Mouse (Mus musculus) embryo, embryonic 11 days (tissue): ENCODE results near the gene Sfxn1.

Experiments used
- DNase-seq: peaks from one replicate; pipeline ENCODE4 v3.0.0-alpha.2; 2015

Sfxn1 gene

DNA sequence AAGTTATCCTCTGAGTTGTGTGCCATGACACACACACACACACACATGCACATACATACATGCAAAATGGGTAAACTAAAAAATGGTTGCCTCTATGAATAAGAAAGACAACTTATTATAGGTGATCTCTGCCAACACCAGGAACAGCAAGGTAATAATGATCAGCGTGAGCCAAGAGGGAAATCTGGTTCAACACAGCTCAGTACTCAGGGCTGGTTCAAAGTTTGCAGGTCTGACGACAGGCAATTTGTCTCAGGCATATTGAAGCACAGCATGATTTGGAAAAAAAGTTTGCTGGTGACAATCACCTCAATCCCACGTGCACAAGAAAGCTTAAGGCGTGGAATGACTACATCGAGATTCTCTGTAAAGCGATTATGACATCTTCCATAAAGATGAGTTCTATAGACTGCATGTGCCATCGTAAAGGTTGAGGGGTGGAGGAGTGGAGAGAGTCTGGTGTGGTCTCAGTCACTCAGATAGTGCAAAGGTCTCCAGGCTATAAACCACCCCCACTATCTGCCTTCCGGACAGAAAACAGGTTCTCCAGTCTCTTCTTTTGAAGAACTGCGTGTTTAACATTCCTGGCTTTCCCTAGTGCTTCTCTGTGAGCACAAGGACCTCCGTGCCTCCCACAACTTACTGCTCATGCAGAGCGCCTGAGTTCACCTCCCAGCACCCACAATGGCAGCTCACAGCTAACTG, 6.0 kb downstream of the Sfxn1 start:
- DNase-seq = no peak

DNA sequence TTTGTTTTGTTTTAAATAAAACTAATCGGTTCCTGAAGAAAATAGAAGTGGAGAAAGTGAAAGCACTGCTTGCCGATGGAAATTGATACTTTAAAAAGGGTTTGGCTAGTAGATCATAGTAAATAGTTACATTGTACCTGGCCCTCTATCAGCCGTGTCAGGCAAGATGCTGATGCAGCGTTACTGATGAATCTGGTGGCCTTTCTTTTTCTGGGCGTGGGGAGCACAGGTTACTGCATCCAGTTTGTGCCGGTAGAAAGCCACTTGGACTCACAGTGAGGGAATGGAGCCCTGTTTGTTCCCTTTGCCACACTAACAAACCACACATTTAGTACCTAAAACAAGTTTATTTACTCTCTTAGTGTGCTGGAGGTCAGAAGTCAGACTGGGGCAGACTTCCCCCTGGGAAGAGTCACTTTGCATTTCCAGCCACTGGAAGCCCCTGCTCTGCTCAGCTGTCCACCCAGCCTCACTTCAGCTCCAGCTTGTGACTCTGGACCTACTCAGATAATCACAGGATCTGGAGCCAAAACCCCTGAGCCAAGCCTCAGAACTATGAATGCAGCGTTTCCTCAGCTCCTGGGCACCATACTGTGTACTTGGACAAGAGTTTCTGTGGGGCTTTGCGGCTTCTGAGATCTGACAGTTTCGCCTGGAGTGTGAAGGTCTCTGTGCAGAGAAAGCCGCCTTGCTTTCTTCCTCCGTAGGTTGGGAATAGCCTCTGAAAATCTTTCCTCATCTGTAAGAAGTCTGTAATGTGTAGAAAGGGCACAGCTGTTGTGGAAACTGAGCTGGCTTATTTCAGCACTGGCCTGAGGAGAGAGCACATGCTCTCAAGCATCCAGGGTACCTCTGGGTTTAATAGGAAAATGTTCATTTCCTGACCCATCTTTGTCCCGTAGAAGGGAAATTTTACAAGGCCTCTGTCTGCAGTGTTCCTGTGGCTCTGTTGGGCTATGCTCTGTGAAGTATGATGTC, 8.4 kb downstream of the Sfxn1 start:
- DNase-seq = no peak

DNA sequence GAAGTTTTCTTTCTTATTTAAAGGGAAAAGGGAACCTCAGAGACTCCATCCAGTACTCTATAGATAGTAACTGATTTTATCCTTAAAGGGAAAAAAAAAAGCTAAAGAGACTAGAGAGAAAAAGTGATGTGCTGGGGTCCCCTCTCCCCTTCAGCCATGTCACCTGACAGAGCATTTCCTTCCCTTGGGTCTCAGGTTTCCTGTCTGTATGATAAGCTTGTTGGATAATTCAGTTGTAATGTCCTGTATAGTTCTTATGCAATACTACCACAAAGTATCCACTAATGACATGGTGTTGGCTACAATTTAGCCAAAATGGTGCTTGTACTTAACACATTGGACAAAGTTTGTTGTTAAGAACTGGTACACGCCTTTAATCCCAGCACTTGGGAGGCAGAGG, 9.1 kb downstream of the Sfxn1 start:
- DNase-seq = no peak

DNA sequence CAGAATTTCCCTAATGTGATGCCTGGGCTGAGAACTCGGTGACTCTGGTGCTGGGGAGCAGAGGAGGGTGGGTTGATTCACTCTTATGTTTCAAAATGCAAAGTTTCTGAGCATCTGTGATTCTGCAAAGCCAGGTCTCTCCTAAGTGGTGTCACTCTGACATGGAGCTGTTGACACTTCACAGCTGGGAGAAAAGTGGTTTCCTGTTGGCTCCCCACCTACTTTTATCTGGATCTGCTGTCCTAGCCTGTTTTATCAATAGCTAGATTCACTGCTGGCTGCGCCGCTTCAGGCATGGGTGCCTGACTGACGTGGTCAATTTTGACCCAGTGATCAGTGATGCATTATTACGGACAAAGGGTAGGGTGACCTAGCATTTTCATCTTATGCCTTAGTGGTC, 11.3 kb downstream of the Sfxn1 start:
- DNase-seq = no peak

DNA sequence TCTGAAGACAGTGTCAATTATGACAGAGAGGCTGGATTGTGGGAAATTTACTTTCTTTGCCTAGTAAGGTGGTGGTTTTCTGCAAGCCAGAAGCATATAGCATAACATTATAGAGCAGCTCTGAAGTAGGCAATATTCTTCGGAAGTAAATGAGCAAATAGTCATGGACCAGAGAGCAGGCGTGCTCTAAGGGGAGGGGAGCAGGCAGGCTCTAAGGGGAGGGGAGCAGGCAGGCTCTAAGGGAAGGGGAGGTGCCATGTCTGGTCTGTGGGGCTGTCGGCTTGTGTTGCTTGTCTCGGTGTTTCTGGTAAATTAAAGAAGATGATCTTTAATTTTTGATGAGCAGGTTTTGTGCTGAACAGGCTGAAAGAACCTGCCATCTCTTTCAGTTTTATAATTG, 12.5 kb downstream of the Sfxn1 start:
- DNase-seq = no peak

DNA sequence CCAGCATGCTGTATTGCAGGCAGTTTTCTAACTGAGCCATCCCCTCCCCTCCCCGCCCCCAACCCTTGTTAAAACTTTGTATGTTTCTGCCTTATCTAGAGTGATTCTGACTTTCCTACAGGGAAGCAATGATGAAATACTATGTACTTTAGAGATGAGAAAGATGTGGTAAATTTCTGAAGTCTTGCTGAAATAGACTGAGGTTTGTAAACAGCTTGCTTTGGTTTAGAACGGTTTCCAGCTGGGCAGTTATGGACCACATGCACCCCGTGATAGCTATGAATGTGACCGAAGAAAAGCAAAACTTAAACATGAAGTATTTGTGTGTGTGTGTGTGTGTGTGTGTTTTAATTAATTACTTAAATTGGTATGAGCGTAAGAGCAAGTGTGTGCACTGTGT, 13.2 kb downstream of the Sfxn1 start:
- no peak for DNase-seq

DNA sequence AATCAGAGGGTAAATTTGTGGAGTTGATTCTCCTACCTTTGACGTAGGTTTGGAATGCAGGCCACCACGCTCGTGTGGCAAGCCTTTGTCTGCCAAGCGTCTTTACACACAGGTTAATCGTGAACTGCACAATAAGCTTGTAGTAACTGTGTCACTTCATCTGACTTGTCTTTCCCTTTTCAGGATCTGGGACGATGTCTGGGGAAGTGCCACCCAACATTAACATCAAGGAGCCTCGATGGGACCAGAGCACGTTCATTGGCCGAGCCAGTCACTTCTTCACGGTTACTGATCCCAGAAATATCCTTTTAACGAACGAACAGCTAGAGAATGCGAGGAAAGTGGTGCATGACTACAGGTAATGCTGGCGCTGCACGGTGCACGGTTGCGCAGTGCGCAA, 13.6 kb downstream of the Sfxn1 start:
- no peak for DNase-seq

DNA sequence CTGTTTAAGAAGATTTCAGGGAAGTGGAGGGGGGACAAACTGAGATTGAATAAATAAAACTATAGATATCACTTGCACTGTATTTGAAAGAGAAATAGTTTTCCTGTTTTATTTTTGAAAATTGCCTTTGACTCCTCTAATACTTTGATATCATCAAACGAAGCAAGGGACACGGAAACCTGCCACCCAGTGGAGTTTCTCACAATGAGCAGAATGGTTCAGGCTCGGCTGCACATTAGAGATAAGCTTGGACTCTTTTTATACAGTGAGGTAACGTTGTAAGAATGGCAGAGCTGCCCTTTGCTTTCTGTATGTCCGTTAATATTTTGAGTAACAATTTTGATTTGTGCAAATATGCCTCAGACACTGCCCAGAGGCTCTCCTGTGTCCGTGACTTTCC, 20.1 kb downstream of the Sfxn1 start:
- DNase-seq = no peak

DNA sequence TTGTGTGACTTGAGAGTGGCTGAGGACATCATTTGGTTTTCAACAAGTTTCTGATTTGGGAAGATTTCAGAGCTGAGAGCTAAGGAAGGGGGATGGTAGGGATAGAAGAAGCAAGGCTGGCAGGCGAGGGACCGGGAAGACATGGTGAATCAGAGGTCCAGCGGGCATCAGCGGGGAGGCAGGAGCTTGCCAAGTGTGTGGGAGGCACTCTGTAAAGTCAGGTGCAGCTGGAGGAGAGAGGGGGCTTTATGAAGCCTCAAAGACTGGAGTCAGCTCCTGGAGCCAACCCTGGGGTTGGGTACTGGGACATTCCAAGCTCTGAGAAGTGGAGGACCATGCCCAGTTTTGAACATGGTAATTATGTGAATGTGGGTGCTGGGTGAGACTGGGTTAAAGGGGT, 22.7 kb downstream of the Sfxn1 start:
- no peak for DNase-seq

DNA sequence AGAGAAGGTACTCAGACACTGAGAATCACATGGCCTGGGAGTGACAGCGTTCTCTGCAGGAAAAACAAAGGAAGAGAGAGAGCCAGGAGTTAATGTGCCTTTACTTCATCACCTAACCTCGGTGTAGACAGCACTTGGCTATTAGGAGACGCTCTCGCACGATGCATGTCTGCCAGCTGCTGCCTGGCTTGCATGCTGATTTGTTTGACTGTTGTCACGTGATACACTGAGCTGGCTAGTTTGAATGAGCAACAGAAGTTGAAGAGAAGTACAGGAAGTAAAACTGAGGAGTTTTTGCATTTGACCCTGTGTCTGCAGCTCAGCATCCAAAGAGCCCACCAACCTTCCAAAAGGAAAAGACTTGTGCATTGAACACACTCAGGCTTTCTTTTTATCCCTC, 23.3 kb downstream of the Sfxn1 start:
- DNase-seq = no peak

DNA sequence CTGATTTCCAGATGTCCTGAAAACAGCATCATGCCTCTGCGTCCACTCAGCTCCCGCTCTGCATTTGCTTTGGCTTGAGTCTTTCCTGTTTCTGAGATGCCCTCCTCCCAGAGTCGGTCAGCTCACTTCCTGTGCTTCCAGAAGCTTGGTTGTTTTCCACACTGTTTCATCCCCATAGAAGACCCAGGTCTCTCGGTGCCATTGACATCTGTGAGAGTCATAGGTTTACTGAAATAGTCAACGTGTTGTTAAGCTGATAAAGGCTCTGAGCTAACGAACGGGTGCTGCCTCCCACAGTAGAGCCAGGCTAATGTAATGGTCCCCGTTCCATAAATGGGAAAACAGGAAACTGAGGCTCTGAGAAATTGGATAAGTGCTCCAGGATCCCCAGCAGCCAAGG, 24.1 kb downstream of the Sfxn1 start:
- DNase-seq = no peak

DNA sequence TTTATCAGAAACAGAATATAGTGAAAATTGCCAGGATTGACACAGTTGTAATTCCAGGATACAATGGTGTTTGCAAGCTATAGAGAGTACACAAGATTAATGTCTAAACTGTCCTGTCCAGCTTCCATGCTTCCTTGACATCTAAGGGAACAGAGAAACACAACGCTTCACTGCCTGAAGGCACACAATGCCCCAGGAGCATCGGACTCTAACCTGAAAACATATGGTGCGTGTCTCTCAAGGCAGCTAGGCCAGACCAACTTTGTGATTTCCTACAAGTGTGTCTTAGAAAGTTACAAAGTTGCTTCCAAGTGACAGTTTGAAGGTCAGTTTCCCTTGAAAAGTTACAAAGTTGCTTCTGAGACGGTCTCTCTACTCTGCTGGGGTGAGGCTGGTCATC, 25.6 kb downstream of the Sfxn1 start:
- no peak for DNase-seq

DNA sequence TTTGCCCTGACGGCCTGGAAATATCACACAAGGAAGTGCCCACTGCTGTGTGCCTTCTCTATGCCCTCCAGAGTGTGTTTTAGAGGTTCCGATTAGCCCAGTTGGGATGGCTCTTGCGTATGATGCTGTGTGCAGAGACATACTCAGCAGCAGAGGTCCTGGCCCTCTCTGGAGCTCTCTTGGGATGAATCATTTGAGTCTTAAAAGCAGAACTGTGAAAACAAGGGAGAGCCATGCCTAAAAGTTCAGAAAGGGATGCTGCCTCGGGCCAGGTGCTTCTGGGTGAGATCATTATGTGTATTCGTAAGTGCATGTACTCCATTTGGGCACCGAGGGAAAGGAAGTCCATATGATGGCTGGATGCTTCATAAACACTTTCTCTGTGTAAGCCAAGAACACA, 26.1 kb downstream of the Sfxn1 start:
- no peak for DNase-seq

DNA sequence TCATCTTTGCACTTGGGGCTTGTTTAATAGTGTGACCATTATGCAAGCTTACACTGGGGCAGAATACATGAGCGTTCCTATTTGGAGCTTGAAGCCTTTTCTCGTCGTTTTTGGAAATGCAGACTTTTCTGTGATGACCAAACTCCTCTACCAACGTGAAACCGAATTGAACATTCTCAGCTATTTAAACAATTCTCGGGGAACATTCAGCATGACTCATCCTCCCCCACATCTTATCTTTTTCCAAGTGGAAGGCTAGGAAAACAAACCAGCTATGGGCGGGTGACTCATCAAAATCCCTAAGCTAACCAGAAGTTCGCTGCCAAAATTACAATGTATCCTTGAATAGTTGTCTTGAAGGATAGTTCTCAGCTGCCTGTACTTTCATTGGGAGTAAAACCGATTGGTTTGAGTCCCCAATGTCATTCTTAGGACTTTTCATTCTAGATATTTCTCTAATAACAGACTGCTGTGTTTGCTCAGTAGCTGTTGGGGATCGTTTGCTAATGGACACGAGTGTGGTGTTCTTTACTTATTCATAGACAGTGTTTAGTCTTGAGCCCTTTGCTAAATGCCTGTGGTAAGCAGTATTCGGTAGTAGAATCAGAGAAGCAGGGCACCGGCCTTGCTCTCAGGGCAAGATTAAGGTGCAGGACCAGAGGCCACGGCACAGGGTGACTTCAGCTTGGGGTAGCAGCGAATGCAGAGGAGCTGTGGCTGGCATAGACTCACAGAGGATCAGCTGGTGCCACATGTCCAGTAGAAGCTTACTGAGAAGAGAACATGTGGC, 29.6 kb downstream of the Sfxn1 start:
- DNase-seq = no peak

DNA sequence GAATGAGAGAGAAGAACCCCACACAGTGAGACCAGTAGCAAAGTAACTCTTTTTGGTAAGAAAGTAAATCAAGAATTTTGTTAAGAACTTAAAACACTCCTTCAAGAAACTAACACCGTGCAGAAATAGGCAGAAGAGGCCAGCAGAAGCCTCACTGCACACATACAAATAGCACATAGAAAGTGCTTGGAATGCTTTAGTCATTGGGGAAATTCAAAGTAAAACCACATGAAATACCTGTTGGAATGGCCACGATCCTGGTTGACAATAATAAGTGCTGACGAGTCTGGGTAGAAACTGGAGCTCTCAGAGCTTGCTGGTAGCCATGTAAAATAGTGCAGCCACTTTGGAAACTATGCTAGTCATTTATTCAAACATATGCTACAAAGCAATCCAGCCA, 30.4 kb downstream of the Sfxn1 start:
- no peak for DNase-seq

DNA sequence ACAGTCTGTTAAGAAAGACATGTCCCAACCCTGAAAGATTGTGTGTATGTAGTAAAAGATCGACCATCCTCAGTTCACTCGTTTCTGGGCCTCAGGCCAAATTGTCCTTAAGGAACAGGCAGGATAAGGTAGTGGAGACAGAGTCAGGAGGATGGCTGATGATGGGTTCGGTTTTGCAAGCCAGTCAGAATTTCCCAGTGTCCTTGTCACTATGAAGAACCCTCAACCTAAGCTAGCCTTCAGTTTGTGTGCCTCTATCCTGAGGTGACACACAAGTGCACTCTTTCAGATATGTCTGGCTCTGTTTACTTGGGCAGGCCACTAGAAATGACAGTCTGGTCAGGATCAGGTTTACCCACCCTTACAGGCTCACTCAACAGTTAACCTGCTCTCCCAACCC, 31.6 kb downstream of the Sfxn1 start:
- no peak for DNase-seq

DNA sequence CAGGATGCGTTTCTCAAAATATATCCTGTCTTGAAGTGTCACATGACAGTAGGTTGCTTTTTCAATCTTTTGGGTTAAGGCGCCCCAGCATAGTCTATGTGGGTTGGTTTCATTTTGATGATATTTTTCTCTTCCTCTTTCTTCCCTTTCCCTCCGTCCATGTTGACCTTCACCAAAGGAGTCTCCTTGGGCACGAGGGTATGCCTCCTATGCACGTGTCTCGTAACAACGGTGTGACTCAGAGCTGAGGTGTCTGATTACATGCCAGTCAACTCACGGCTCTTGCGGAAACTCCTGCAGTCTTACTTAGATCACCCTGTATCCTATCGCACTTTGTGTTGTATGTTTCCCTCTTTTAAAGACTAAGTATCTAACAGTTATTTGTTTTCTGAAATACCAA, 32.2 kb downstream of the Sfxn1 start:
- no peak for DNase-seq

DNA sequence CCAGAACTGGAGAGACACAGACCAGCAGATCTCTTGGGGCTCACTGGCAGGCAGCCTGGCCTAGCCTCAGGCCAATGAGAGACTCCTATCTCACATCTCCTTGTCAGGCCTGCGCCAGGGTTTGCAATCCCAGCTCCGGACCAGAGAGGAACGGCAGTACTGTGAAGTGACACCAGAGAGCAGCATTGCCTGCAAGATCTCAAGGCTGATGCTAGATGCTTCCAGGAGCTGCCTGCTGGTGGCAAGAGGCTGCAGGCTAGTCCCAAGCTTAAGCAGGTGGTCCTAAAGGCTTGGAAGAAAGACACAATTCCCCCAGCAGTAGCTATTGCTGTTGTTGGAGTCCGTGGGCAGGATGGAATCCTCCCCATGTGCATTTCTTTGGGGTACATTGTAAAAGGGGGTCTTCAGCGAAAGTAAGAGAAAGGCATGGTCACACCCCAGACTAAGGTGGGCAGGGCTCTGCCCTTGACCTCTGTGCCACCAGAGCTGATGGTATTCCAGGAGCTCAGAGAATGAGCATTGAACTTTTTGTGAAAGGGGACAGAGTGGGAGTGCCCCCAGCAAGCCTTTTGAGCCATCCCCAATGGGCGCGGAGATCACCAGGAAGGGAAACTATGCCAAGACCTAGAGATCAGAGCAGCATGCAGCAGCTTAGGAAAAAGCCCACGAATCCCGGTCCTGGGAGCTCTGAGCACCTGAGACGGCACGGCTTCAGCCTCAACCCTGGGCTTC, 42.3 kb downstream of the Sfxn1 start:
- DNase-seq = peak; percentile 80

DNA sequence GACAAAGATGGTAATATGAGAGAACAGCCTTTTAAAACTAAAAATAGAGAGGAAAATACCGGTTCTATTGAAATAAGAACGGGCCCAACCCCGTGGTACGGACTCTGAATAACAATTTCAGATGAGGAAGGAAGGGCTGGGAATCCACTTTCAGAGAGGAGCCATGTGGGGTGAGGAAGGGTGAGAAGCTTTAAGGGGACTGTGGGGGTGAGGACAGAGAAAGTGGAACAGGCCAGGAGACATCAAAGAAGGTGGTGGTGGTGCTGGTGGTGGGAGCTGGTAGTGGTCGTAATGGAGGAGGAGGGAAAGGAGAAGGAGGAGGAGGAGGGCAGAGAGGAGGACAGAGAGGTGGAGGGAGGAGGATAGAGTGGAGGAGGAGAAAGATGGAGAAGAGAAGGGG, 43.3 kb downstream of the Sfxn1 start:
- DNase-seq = no peak

DNA sequence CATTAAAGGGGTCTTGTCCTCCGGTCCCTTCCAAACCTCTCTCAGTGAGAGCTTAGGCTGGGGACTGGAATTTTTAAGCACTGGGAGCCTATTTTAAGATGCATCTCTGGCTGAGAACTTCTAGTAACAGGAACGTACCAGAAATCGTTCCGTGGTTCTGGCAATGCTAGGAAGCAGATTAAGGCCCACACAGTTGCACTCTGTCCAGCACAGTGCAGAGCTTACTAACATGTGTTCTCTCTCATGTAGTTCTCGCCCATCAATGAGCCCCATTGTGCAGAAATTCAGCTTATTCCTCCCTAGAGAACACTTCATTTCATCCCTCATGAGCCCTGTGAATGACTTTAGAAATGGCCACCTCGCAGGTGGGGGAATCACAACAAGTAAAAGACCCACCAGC, 44.1 kb downstream of the Sfxn1 start:
- no peak for DNase-seq

DNA sequence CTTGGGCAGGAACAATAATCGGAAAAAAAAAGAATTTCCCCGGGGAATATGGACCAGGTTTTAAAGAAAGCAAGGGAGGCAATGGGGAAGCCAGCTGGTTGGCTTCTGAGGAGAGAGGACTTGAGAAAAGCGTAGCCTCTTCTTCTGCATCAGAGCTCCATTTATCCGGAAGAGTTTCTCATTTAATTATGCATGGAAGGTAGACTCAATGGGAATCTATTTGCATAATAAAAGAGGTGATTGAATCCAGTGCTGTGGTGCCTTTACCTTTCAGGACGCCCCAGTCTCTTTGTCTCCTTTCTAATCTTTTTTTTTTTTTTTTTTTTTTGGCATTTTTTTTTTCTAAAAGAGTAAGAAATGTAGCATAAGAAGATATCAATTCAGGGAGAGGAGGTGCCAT, 46.7 kb downstream of the Sfxn1 start:
- peak; percentile 4 for DNase-seq

DNA sequence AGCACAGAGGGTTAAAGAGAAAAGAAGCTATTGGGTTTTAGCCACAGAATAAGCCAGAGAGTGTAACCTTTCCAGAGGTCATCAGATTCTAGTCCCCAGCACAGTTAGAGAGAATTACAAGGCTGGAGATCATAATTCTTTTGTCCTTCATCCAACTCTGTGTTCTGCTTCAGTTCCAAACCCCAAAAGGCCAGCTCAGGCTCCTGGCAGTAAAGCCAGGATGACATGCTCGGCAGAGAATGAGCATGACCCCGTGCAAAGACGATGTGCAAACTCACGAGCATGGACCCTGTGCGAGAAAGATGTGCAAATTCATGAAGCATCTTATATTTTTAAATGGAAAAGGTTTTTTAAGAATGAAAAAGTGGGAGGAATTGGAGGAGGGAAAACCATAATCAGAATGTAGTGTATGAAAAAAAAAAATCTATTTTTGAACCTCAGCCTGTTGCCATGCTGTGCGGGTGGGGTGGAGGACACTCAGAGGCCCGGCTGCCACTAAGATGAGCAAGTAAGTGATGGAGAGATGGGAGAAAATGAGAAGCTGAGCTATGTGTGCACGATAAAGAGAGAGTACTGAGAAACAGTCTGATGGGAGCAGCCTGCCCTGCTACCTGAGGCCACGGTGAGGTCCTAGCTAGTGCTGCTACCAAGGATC, 66.2 kb downstream of the Sfxn1 start:
- DNase-seq = no peak
